Mouse (Mus musculus): ENCODE data around the gene Mindy1.

DNA sequence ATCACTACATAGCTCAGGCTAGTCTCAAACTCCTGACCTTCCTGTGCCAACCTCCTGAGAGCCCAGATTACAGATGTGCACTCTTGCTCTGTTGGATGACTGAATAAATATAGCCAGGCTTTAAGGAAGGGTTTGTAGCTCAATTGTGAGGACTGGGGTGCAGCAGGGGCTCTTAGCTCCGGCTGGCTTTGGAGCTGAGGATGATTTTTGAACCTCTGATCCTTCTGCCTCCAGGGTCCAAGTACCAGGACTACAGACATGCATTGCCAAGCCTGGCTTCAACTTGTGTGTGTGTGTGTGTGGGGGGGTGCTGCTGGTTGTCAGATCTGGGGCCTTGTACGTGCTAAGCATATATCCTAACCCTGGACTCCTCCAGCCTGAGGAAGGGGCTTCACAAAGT lies 11.8 kb downstream of the Mindy1 start:
- TF ChIP-seq HCFC1 (IDR thresholded peaks at IDR 0.05; ENCODE audit: borderline replicate concordance, insufficient read depth, low read length) (no peak), ZC3H11A (IDR thresholded peaks at IDR 0.05; ENCODE audit: borderline replicate concordance, low read depth, low read length) (no peak), CHD2 (IDR thresholded peaks at IDR 0.05; ENCODE audit: low read depth, low read length) (no peak), ZNF384 (IDR thresholded peaks at IDR 0.05; ENCODE audit: low read depth, low read length) (no peak), MAFK (IDR thresholded peaks at IDR 0.05; ENCODE audit: insufficient read depth, low read depth, low read length) (no peak)

Data from ES-E14 (cell line).